Mouse (Mus musculus) mammary gland, adult 2 months (tissue): ENCODE data around the gene Stoml2. TPM values are rescaled to one million over a fixed set of nuclear protein-coding genes. Genes with fewer than 3 reads are reported as not detected.

Experiments used
- polyA plus RNA-seq: library from polyadenylated mRNA; depleted of rRNA; stranded (reverse); fragments of >200 nt; gene quantifications from 2 replicates; pipeline ENCODE4 v1.2.3, GENCODE M21; 2012; ENCODE audit warnings: low replicate concordance; rRNA removed

The Stoml2 gene
- 59.8 and 130 TPM in 2 replicates for polyA plus RNA-seq

GRCm38 (mm10) chr4:43031237-43031995, at the start of gene Stoml2:
Gene Stoml2 (minus strand): TSS chr4:43031710.

GRCm38 (mm10) chr4:43058753-43059654, 27.5 kb upstream of the Stoml2 start, which contains the start of gene Unc13b:
Gene Unc13b (plus strand): TSS chr4:43058953.

GRCm38 (mm10) chr4:43045659-43046302, 14.3 kb upstream of the Stoml2 start, which contains the start of gene Fam214b:
Gene Fam214b (minus strand): TSS chr4:43046220.

GRCm38 (mm10) chr4:43025084-43025960, 6.2 kb downstream of the Stoml2 start, which contains the start of gene Pigo:
Gene Pigo (minus strand): TSS chr4:43025819.

GRCm38 (mm10) chr4:43010161-43011038, 21.1 kb downstream of the Stoml2 start, which contains the start of gene Fancg:
Gene Fancg (minus strand): TSS chr4:43010506.

GRCm38 (mm10) chr4:43000141-43000986, 31.1 kb downstream of the Stoml2 start, which contains the start of gene Vcp:
Gene Vcp (minus strand): TSS chr4:43000507.

Other genes with a start within 250 kb of the Stoml2 start
- gene Fam205a1, start 177.8 kb downstream of the Stoml2 start, polyA plus RNA-seq, result 0.03 TPM in 1 of 2 replicates, not detected in the other
- gene Gm12394, start 174.9 kb downstream of the Stoml2 start, polyA plus RNA-seq, result not detected in 2 replicates
- not detected in 2 replicates for gene Fam205c, start 157.5 kb downstream of the Stoml2 start, polyA plus RNA-seq
- 3.0 and 3.5 TPM in 2 replicates for gene Phf24, start 115.0 kb downstream of the Stoml2 start, polyA plus RNA-seq
- 9.8 and 16.5 TPM in 2 replicates for gene Dnajb5, start 81.9 kb downstream of the Stoml2 start, polyA plus RNA-seq
- gene 1700022I11Rik, start 62.1 kb downstream of the Stoml2 start, polyA plus RNA-seq, result not detected in 2 replicates
- 117 and 213 TPM in 2 replicates for gene Vcp, start 31.2 kb downstream of the Stoml2 start, polyA plus RNA-seq
- gene Fancg, start 21.2 kb downstream of the Stoml2 start, polyA plus RNA-seq, result 17.9 and 18.1 TPM in 2 replicates
- gene Pigo, start 5.9 kb downstream of the Stoml2 start, polyA plus RNA-seq, result 21.0 and 26.6 TPM in 2 replicates
- 19.5 and 24.1 TPM in 2 replicates for gene Fam214b, start 14.5 kb upstream of the Stoml2 start, polyA plus RNA-seq
- 7.1 and 9.2 TPM in 2 replicates for gene Unc13b, start 27.2 kb upstream of the Stoml2 start, polyA plus RNA-seq
- 0.57 and 1.7 TPM in 2 replicates for gene Atp8b5, start 235.4 kb upstream of the Stoml2 start, polyA plus RNA-seq